Mouse (Mus musculus): ENCODE results near the gene Pex10. TPM values are rescaled to one million over a fixed set of nuclear protein-coding genes. Genes with fewer than 3 reads are reported as not detected.

Pex10 gene
- 6.7 to 11.2 TPM (median 6.9 TPM) in 4 replicates for total RNA-seq (2023; ENCODE audit: inconsistent age)

DNA sequence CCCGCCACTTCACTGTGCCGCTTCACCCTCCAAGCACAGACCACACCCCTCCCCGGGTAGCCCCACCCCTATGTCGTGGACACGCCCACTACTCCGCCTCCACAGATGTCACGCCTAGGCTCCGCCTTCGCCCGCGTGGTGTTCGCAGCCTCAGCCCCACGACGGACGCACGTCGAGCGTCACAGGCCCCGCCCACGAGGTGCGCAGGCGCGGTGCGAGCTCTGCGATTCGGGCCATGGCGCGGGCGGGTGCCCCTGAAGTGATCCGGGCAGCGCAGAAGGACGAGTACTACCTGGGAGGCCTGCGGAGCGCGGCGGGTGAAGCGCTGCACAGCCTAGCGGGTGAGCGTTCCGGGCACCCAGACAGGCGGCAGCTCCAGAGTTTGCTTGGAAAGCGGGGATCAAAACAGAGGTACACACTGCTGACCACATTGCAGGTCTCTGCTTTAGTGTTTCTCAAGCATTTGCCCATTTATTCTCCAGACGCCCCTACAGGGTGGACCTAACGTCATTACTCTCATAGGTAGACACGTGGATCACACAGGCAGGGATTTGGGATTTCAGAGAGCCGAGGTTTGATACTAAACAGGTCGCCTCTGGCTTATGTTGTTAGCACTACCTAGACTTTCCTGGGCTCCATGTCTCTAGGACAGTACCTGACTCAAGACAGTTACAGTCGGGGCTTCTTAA lies at the start of gene Pex10:
Gene Pex10 (plus strand): TSS at position 183 of the 689 bp plus-strand sequence.

GRCm38 (mm10) chr4:155056724-155057123 lies 10.1 kb upstream of the Pex10 start, which contains the start of gene Plch2:
Plch2 (minus strand) TSS chr4:155056784.

DNA sequence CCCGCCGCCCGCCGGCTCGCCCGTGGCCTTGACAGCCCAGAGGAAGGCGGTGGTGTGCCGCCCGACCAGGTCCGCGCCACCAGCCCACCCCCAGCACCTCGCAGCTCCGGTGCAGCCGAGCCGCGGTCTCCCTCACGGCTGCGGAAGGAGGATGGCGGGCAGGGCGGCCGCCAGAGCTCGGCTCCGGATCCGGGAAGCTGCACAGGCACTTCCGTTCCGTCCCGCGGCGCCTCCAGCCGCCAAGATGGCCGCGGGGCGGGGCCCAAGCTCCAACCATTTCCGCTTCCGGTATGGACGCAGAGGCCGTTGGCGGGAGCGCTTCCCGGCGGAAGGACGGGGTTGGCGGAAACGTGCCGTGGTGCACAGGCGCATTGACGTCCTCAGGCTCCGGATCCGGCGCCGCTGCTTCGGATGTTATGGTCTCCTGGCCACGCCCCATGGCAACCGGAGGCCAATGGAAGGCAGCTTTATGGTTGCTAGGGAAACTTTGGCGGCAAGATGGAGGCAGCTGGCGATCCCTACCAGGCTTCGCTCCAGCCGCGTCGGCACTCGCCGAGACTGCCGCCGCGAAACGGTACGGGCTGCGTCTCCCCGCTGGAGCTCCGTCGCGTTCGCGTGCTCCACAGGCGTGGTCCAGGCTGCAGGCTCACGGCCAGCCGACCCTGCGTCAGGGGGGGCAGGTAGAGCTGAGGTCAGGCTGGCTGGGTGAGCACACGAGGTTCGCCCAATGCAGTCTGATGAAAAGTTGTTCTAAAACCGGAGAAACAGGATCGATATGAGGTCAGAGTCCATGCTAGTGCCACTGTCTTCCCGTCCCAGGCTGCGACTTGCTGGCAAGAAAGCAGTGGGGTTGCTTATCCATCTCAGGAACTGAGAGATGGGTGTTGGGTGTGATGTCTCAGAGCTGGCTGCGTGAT lies 19.6 kb downstream of the Pex10 start, which contains the start of the genes Rer1 and Morn1:
Gene Rer1 (minus strand): TSS at position 275 of the 917 bp plus-strand sequence.
Gene Morn1 (plus strand): TSS at position 470 of the 917 bp plus-strand sequence.

Other genes with a start within 250 kb of the Pex10 start
- not detected in 4 replicates for gene Ttc34, start 229.6 kb upstream of the Pex10 start, total RNA-seq (2023; ENCODE audit: inconsistent age)
- not detected in 4 replicates for gene Mmel1, start 197.4 kb upstream of the Pex10 start, total RNA-seq (2023; ENCODE audit: inconsistent age)
- gene Fam213b, start 167.9 kb upstream of the Pex10 start, total RNA-seq (2023; ENCODE audit: inconsistent age), result 1.3 to 4.5 TPM (median 2.9 TPM) in 4 replicates
- 45.2 to 53.5 TPM (median 47.9 TPM) in 4 replicates for gene Tnfrsf14, start 138.5 kb upstream of the Pex10 start, total RNA-seq (2023; ENCODE audit: inconsistent age)
- 8.5 to 11.2 TPM (median 9.9 TPM) in 4 replicates for gene Hes5, start 106.1 kb upstream of the Pex10 start, total RNA-seq (2023; ENCODE audit: inconsistent age)
- gene Pank4, start 102.9 kb upstream of the Pex10 start, total RNA-seq (2023; ENCODE audit: inconsistent age), result 82.6 to 95.1 TPM (median 87.1 TPM) in 4 replicates
- 0.35 to 0.72 TPM in 2 of 4 replicates, not detected in the others for gene Plch2, start 10.2 kb upstream of the Pex10 start, total RNA-seq (2023; ENCODE audit: inconsistent age)
- 51.3 to 54.7 TPM (median 53.0 TPM) in 4 replicates for gene Rer1, start 19.4 kb downstream of the Pex10 start, total RNA-seq (2023; ENCODE audit: inconsistent age)
- gene Morn1, start 19.6 kb downstream of the Pex10 start, total RNA-seq (2023; ENCODE audit: inconsistent age), result 1.4 to 6.7 TPM (median 2.9 TPM) in 4 replicates
- gene Ski, start 155.6 kb downstream of the Pex10 start, total RNA-seq (2023; ENCODE audit: inconsistent age), result 46.1 to 52.1 TPM (median 50.4 TPM) in 4 replicates
- 37.2 to 46.5 TPM (median 41.4 TPM) in 4 replicates for gene Faap20, start 182.8 kb downstream of the Pex10 start, total RNA-seq (2023; ENCODE audit: inconsistent age)